Mouse (Mus musculus) G1E (cell line): ENCODE measurements around the gene Ces2f. TPM values are rescaled to one million over a fixed set of nuclear protein-coding genes. Genes with fewer than 3 reads are reported as not detected.

ENCODE experiments used
- ATAC-seq: 2 replicates; pipeline ENCODE4 v1.8.0; 2016; ENCODE audit warnings: mild to moderate bottlenecking; ENCODE audit not compliant: insufficient number of reproducible peaks, poor library complexity, low FRiP score, severe bottlenecking; ENCODE audit errors: extremely low read depth
- DNase-seq: peaks from one replicate; pipeline ENCODE4 v3.0.0; 2012; ENCODE audit warnings: low spot score
- H3K27me3 ChIP-seq: 2 replicates; pipeline ENCODE4 v1.6.1; 2012; ENCODE audit warnings: mild to moderate bottlenecking, low read length, inconsistent platforms; ENCODE audit not compliant: insufficient read depth
- H3K36me3 ChIP-seq: replicated peaks from 2 replicates; pipeline ENCODE3; 2012; ENCODE audit warnings: mild to moderate bottlenecking, inconsistent platforms
- H3K4me1 ChIP-seq: 2 replicates; pipeline ENCODE4 v1.6.1; 2012; ENCODE audit warnings: low read depth, low read length, inconsistent platforms, mixed read lengths; ENCODE audit not compliant: insufficient read depth
- H3K4me3 ChIP-seq: 2 replicates; pipeline ENCODE4 v1.5.1; 2012; ENCODE audit warnings: low read depth, mild to moderate bottlenecking, inconsistent platforms, low read length, moderate library complexity, mixed read lengths
- H3K9me3 ChIP-seq: replicated peaks from 2 replicates; pipeline ENCODE4 v1.6.1; 2012; ENCODE audit warnings: inconsistent platforms
- CTCF ChIP-seq: IDR thresholded peaks from 2 replicates; pipeline ENCODE4 v1.5.1; 2012; ENCODE audit warnings: low read depth, low read length, inconsistent platforms, mixed read lengths
- GATA1 ChIP-seq: IDR thresholded peaks from 2 replicates; pipeline ENCODE4 v1.6.1; 2012; ENCODE audit warnings: borderline replicate concordance, low read length, inconsistent platforms, mixed read lengths
- GATA2 ChIP-seq: IDR thresholded peaks from 2 replicates; pipeline ENCODE4 v1.6.1; 2012; ENCODE audit warnings: low read depth, low read length, inconsistent platforms, borderline replicate concordance
- POLR2AphosphoS5 ChIP-seq: IDR thresholded peaks from 2 replicates; pipeline ENCODE4 v1.6.1; 2012; ENCODE audit warnings: low read depth, low read length, inconsistent platforms; ENCODE audit not compliant: insufficient replicate concordance
- TAL1 ChIP-seq: conservative IDR thresholded peaks from 2 replicates; pipeline ENCODE4 v1.6.1; 2012; ENCODE audit warnings: low read depth, low read length, inconsistent platforms, mixed read lengths
- polyA plus RNA-seq: library from polyadenylated mRNA; stranded (reverse); fragments of >175 nt; gene quantifications from 2 replicates; pipeline ENCODE4 v1.2.3, GENCODE M21; 2012
- total RNA-seq, 2 experiments: library from RNA; stranded (forward) in 1 of 2; stranded (reverse) in 1 of 2; fragments of 200-1000 nt in 1 of 2; fragments of >200 nt in 1 of 2; fragmentation: Nextera tagmentation in 1 of 2; gene quantifications; 2 replicates each; pipeline ENCODE4 v1.2.3; 2014 to 2017

The Ces2f gene
- total and polyA plus RNA-seq, 3 experiments = 0.11 TPM; not detected in 2

DNA sequence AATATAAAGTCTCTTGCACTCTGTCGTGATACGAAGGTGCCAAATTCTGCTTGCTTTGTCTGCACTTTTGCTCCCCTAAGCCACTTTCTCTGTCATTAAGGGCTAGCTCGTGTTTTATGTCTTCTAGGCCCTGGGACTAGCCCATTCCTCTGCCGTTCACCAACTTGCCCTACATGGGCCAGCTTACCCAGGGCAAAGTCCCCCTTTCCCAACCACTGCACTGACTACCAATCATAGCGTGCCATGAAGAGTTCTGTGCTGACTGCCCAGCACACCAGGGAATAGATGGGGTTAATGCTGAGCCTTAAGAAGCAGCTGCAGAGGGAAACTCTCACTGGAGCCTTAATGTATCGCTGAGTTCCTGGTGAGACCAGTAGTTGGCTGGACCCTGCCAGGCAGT lies 51.0 kb downstream of the Ces2f start:
- Histone ChIP-seq H3K36me3 (no peaks in the 10 kb centered on the region), H3K4me3 (no peak overlapping the region), H3K4me1 (no peaks in the 10 kb centered on the region), H3K27me3 (peaks cover 13% of the 10 kb centered on the region; the same call in 1 of the 2 replicates), H3K9me3 (no peaks in the 10 kb centered on the region)
- TF ChIP-seq POLR2AphosphoS5 (no peak), TAL1 (no peak)
- no peak for ATAC-seq
- DNase-seq = no peak

DNA sequence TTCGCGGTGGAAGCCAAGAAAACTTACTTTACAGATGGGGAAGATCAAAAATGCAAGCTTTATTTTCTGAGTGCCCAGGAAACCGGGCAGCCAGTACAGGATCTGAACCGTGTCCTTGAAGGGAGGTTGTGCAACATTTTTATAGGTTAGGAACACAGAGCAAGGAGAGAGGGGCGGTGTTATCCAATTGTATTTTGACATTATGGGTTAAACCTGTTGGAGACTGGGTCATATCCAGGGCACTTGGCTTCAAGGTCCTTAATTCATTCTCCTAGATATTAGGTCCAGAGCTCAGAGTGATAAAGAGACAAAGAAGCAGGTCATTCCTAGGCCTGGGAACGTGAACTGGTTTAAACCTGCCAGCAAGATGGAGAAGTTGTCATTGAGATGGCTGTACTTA lies 52.0 kb downstream of the Ces2f start:
- no peaks in the 10 kb centered on the region for H3K4me1 ChIP-seq
- H3K36me3 ChIP-seq = no peaks in the 10 kb centered on the region
- H3K4me3 ChIP-seq = no peak overlapping the region
- H3K9me3 ChIP-seq = no peaks in the 10 kb centered on the region
- no peak for ATAC-seq
- DNase-seq = no peak
- TF ChIP-seq POLR2AphosphoS5 (no peak), GATA2 (no peak), CTCF (no peak), GATA1 (no peak)
- peaks cover 13% of the 10 kb centered on the region; the same call in 1 of the 2 replicates for H3K27me3 ChIP-seq

- DNase-seq (no peak), ATAC-seq (no peak)
- Histone ChIP-seq H3K4me3 (no peak within 1 kb of the TSS), H3K4me1 (no peaks in the 10 kb centered on the region), H3K9me3 (no peaks in the 10 kb centered on the region), H3K27me3 (peaks cover 13% of the 10 kb centered on the region; the same call in 1 of the 2 replicates), H3K36me3 (no peaks in the 10 kb centered on the region)
- TF ChIP-seq POLR2AphosphoS5 = no peak
- TF ChIP-seq GATA1 = no peak
- no peak for TF ChIP-seq GATA2
- TF ChIP-seq CTCF = no peak
- TF ChIP-seq TAL1 = no peak
These were observed 53.4 kb downstream of the Ces2f start, which contains the start of gene Ces2h for GRCm38 (mm10) chr8:105000586-105000985. Gene Ces2h, plus strand, starts transcription at chr8:105000853.

Other genes starting within 250 kb of the Ces2f start
- gene Ces2a, start 213.4 kb upstream of the Ces2f start, total RNA-seq (2014; fragmentation: Nextera tagmentation) = not detected in 2 replicates
- 0.17 TPM in 1 of 2 replicates, not detected in the other for gene Ces2a, start 213.4 kb upstream of the Ces2f start, total RNA-seq (2017)
- gene Ces2a, start 213.4 kb upstream of the Ces2f start, polyA plus RNA-seq = not detected in 2 replicates
- not detected in 2 replicates for gene Ces2b, start 115.8 kb upstream of the Ces2f start, total RNA-seq (2014; fragmentation: Nextera tagmentation)
- gene Ces2b, start 115.8 kb upstream of the Ces2f start, total RNA-seq (2017) = 0.06 and 0.11 TPM in 2 replicates
- not detected in 2 replicates for gene Ces2b, start 115.8 kb upstream of the Ces2f start, polyA plus RNA-seq
- not detected in 2 replicates for gene Ces2c, start 100.3 kb upstream of the Ces2f start, total RNA-seq (2014; fragmentation: Nextera tagmentation)
- 0.66 TPM in 1 of 2 replicates, not detected in the other for gene Ces2c, start 100.3 kb upstream of the Ces2f start, total RNA-seq (2017)
- not detected in 2 replicates for gene Ces2c, start 100.3 kb upstream of the Ces2f start, polyA plus RNA-seq
- not detected in 2 replicates for gene Ces2e, start 21.1 kb upstream of the Ces2f start, total RNA-seq (2014; fragmentation: Nextera tagmentation)
- gene Ces2e, start 21.1 kb upstream of the Ces2f start, total RNA-seq (2017) = 0.05 and 0.06 TPM in 2 replicates
- gene Ces2e, start 21.1 kb upstream of the Ces2f start, polyA plus RNA-seq = not detected in 2 replicates
- 7.3 and 67.0 TPM in 2 replicates for gene Ces2g, start 14.4 kb downstream of the Ces2f start, total RNA-seq (2014; fragmentation: Nextera tagmentation)
- gene Ces2g, start 14.4 kb downstream of the Ces2f start, total RNA-seq (2017) = 1.1 and 2.0 TPM in 2 replicates
- 0.32 and 0.55 TPM in 2 replicates for gene Ces2g, start 14.4 kb downstream of the Ces2f start, polyA plus RNA-seq
- gene Ces2h, start 53.5 kb downstream of the Ces2f start, total RNA-seq (2014; fragmentation: Nextera tagmentation) = not detected in 2 replicates
- gene Ces2h, start 53.5 kb downstream of the Ces2f start, total RNA-seq (2017) = not detected in 2 replicates
- not detected in 2 replicates for gene Ces2h, start 53.5 kb downstream of the Ces2f start, polyA plus RNA-seq
- gene Ces3a, start 101.2 kb downstream of the Ces2f start, total RNA-seq (2014; fragmentation: Nextera tagmentation) = not detected in 2 replicates
- gene Ces3a, start 101.2 kb downstream of the Ces2f start, total RNA-seq (2017) = not detected in 2 replicates
- gene Ces3a, start 101.2 kb downstream of the Ces2f start, polyA plus RNA-seq = not detected in 2 replicates
- gene Ces3b, start 136.4 kb downstream of the Ces2f start, total RNA-seq (2014; fragmentation: Nextera tagmentation) = not detected in 2 replicates
- gene Ces3b, start 136.4 kb downstream of the Ces2f start, total RNA-seq (2017) = 0.12 and 0.22 TPM in 2 replicates
- gene Ces3b, start 136.4 kb downstream of the Ces2f start, polyA plus RNA-seq = not detected in 2 replicates
- gene Ces4a, start 184.4 kb downstream of the Ces2f start, total RNA-seq (2014; fragmentation: Nextera tagmentation) = not detected in 2 replicates
- gene Ces4a, start 184.4 kb downstream of the Ces2f start, total RNA-seq (2017) = not detected in 2 replicates
- not detected in 2 replicates for gene Ces4a, start 184.4 kb downstream of the Ces2f start, polyA plus RNA-seq
- 81.9 and 84.2 TPM in 2 replicates for gene Cbfb, start 223.3 kb downstream of the Ces2f start, total RNA-seq (2014; fragmentation: Nextera tagmentation)
- gene Cbfb, start 223.3 kb downstream of the Ces2f start, total RNA-seq (2017) = 175 and 182 TPM in 2 replicates
- 31.4 and 33.5 TPM in 2 replicates for gene Cbfb, start 223.3 kb downstream of the Ces2f start, polyA plus RNA-seq